Mouse (Mus musculus) thymus, postnatal 0 days (tissue): ENCODE results near the gene Gm20388. TPM values are rescaled to one million over a fixed set of nuclear protein-coding genes. Genes with fewer than 3 reads are reported as not detected.

ENCODE experiments used
- DNase-seq: peaks from one replicate; pipeline ENCODE4 v3.0.0-alpha.2; 2015; ENCODE audit warnings: low spot score
- polyA plus RNA-seq: library from polyadenylated mRNA; unstranded; fragments of >200 nt; fragmentation: Nextera tagmentation; extraction: Ambion mirVana; gene quantifications from 2 replicates; pipeline ENCODE4 v1.2.1, GENCODE M21; 2015

The Gm20388 gene
- polyA plus RNA-seq, 1 experiment from 2014 or later = not detected

DNA sequence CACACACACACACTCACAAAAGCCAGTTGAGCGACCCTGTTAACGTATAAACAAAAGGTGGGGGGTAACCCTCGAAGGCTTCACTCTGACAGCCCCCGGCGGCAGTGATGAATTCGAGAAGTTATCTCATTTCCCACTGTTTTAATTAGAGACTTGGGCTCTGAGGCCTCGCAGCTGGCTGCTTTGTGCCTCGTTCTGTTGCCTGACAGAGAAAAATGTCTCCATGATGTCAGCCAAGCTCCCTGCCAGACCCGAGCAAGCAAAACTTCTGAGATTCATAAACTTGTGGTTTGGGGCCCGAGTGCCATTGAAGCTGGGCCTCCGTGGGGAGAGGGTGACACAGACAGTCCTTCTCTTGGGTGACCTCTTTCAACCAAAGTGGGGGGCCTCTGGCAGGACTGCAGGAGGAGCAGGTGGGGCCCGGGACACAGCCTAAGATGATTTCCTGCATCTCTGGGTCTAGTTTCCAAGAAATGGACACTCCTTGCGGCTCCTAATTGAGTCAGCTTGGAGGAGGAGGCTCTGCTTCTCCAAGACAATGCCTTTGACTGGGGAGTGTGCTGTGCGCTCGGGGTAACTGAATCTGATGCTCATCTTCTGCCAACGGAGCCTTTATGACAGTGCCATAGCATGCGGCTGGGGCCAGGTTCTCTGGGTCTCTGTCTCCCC is 1092.4 kb downstream of the Gm20388 start:
- DNase-seq = no peak

DNA sequence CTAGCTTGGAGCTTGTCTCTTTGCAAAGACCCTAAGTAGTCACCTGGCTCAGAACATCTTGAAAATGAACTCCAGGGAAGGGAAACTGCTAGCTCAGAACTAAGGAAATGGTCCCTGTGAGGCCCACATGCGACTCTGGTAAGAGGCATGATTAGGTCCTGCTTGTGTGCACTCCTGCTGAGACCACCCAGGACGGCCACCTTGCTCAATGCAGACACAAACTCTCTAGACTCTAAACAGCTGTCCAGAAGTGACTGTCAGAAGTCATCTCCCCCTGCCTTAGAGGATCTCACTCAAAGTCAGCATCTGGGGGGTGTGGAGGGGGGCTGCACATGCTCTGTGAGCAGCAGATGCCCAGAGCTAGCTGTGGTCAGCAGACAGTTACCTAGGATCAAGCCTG is 1093.0 kb downstream of the Gm20388 start:
- DNase-seq = no peak

DNA sequence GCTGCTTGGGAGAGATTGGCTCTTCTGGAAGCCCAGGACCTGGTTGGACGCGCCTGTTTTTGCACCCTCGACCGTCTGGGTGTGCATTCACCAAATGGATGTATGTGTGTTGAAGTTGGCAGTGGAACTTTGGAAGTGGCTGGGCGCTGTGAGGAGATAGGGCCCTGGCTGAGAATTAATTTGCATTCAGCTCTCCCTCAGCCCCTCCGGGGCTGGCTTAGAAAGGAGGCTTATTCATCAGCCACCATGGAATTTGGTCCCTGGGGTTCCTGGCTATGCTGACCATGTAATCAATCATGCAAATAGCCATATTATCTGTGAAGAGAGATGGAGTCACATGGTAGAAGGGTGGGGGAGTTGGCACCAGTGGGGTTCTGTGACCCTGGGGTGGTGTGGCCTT is 1102.7 kb downstream of the Gm20388 start:
- no peak for DNase-seq

DNA sequence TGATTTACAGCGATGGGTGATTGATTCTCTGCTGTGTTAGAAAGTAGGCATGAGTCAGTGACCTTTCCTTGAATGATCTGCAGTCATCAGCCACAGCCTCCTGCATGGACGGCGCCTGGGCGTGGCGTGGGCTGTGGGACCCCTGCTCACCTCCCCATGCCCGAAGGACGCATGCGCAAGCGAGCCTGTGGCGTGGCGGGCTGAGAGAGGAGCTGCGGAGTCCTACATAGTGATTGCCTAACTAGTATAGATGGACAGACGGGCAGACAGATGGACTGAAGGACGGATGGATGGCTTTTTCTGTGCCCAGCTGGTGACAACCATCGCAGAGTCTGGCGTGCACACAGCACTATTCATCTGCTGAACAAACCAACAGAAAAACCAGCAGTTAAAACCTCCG is 1106.0 kb downstream of the Gm20388 start:
- no peak for DNase-seq

DNA sequence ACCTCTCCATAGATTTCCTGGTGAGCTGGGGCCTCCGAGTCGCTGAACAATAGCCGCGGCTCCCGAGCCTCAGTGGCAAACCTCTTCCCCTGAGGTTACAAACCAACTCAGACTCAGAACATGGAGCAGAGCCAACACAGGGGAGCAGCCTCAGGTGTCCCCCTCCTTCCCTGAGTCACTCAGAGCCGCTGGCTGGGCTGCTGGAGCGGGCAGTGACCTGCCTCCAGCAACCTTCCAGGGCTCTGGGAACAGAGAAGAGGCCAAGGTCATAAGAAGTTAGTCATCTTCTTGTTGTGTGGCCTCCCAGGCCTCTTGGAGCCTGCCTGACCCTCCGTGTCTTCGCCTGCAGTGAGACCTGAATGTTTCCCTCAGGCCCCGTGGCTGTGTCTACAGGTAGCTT is 1107.6 kb downstream of the Gm20388 start:
- no peak for DNase-seq

DNA sequence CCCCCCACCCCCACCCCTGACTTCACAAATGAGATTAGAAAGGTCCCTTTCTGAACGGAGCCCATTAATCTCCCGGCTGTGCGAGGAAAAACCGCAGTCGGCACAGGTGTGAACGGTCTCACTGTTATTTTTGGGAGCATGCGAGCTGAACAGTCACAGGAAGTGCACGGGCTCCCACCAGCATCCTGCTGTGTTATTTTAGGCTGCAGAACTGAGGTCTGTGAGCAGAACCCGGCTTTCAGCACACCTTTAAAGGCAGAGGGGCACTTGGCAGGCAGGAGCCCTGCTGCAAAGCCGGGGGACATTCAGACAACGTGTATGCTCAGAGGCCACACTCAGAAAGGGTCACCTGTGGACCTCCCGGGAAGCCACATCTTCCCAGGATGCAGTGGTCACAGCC is 1110.8 kb downstream of the Gm20388 start:
- peak; percentile 78 for DNase-seq

DNA sequence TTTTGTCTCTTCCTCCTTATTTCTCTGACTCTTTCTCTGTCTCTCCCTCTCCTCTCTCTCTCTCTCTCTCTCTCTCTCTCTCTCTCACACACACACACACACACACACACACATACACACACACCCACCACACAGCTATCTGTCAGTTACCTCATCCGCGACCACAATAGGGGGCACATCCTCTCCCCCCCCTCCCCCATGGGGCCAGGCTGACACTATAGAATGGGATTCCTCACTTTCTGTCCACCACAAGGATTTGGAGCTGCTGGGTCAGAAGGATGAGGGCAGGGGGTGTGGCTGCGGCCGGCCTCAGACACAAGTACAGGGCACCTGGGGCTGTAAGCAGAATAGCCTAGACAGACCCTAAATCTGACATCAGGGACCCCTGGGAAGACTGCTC is 1112.4 kb downstream of the Gm20388 start:
- peak; percentile 62 for DNase-seq

DNA sequence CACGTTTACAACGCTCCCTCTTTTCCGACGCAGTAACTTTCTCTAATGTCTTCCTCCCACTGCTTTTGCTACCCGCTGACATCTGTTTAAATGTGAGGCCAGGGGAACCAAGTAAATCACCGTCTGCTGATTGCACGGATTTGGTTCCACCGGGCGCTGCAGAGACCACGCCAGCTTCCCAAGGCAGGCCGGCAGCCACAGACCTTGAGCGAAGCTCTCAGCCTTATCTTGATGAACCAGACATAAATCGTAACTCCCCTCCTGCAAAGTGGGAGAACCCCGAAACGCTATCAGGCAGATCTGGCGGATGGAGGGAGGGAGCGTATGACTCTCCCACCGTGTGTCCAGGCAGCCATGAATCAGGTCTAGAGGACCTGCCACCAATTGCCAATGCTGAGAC is 1113.1 kb downstream of the Gm20388 start:
- DNase-seq = no peak

DNA sequence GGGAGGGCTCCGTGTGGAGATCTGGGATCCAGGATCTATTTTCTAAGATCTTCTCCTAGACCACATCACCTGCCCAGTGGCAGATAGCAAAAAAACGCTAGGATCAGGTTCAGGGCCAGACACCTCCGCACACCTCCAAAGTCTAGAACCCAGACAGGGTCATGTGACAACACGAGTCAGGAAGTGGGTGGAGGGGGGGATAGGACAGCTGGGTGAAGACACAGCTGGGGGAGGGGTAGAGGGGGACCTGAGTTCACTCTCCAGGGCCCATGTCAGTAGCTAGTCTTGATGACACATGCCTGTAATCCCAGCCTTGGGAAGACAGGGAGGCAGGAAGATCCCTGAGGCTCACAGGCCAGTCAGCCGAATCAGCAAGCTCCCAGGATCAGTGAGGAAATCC is 1114.8 kb downstream of the Gm20388 start:
- DNase-seq = peak; percentile 77

DNA sequence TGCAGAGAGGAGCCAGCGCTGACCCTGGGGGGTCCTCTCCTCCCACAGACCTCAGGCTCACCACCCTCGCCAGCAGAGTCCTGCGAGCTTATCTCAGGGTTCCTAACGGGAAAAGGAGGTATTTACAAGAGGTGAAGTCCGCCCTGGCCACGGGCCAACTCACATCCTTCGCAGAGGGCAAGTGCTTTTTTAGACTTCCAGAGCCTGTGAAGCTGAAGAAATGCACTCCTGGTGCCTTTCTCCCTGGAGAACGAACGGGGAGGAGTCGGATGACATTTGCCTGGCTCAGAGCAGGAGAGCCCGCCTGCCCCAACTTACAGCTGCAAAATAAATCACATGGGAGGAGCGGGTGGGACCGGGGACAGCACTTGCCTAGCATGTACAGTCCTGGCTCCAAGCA is 1117.1 kb downstream of the Gm20388 start:
- no peak for DNase-seq

DNA sequence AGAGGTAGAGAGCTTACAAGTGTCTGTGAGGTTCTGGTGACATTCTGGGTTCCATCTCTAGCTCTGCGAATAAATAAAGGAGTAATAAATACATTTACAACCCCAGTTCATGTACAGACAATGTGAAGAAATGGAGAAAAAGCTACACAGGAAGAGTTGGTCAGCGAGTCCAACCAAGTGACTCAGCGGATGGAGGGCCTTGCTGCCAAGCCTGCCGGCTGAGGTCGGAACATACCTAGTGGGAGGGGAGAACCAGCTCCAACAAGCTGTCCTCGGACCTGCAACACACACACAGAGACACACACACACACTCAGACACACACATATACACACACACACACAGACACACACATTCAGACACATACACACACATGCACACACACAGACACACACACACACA is 1118.4 kb downstream of the Gm20388 start:
- DNase-seq = no peak

DNA sequence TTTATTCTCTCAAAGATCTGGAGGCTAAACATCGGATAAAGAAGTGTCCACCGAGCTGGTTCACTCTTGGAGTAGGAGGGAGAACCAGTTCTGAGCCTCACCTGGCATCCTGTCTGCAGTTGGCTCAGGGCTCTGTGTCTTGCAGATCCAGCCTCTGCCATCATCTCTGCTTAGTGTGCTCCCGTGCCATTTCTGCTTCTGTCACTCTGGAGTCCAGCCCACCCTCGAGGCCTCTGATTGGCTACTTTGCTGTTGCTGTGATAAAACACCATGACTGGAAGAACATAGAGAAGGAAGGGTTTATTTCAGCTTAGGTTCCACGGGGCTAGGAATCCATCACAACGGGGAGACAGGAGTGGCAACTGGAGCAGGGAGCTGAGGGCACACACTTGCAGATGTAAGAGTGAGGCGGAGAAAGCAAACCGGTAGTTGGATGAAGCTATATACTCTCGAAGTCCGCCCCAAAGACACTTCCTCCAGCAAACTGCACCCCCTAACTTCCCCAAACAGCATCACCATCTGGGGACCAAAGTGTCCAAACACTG is 1119.9 kb downstream of the Gm20388 start:
- peak; percentile 40 for DNase-seq

DNA sequence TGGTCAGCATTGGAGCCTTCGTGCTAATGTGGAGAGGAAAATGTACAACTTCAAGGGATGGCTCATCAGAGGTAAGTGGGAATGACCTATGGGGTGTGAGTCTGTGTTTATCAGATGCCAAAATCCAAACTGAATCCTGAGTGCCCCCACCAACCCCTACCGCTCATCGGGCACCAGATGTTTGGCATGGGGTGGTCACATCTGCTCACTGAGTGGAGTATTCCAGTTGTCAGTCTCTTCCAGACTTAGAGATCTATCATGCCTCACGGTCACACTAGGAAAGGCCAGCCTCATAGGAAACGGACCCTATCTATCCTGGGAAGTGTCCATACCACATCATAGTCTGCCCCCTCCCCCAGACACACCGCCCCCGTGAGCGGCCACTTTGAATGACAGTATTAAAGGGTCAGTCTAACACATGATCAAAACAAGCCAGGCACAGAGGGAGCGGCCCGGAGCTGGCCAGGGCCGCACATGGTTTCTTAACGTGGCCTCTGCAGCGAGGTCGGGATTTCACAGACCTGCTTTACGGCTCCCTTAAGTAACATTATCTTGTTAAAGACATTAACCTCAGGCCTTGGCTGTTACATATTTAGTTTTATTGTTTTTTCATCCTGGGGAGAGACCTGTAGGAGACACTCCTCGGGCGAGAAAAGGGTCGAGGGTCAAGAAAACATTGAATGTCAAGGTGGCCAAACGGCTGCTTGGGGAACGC is 1122.8 kb downstream of the Gm20388 start:
- DNase-seq = no peak

DNA sequence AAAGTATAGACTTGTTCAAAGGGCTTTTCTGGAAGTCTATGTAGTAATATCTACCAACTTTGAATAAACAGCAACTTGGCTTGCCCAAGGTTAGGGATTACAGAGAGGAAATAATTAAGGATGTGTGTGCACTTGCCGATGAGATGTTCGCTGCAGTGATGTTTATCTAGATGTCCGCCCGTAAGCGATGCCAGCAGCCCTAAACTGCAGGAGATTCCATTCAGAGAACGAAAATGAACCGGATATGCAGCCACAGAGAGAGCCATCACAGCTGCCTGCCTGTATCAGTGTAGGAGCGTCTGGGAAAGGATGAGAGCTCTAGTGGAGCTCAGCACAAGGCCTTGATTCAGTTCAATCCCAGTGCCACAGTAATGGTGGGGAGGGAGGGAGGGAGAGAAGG is 1125.0 kb downstream of the Gm20388 start:
- DNase-seq = no peak

DNA sequence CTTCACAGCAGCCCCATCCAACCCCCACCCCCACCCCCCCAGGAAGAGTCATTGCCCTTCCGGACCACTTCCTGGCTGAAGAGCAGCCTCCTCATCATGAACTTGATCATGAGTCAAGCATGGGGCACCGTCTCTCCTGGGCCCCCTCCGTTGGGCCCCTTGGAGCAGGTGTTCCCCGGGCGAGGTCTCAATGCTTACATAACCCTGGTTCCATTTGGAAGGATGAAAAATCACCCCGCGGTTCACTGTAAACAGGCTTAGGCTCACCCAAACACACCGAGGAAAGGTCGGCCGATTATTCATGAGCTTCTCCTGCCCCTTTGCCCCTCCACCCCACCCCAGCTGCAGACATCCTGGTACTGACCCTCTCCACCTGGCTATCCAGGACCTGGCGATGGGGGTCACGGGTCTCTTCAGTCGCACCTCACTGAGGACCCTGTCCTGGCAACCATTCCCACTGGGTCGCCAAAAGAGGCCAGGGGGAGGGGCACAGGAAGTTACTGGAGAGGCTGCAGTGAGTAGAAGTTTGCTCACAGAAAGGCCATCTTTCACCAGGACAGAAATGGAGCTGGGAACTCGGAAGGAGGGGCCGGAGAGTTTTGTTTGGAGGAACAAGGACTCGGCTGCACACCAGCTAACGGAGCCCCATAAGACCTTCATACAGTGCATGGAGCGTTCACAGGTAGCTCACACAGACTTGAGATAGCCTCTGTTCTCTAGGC is 1133.2 kb downstream of the Gm20388 start:
- no peak for DNase-seq

DNA sequence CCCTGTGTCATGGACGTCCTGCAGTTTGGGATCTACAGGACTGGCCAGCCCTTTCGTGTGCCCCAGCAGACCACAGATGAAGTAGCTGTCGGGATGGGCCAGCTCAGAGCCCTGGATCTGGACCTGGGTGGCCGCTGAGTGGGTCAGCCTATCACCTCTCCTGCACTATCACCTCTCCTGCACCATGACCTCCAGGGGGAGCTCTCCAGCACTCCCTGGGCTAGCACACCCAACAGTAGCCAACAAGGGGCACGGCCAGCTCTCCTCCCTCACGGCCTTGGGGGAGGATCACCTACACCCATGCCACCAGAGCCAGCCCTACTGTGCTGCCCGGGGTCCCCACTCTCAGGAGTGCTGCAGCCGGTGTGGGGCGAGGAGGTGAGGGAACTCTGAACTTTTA is 1136.8 kb downstream of the Gm20388 start:
- DNase-seq = peak; percentile 10

DNA sequence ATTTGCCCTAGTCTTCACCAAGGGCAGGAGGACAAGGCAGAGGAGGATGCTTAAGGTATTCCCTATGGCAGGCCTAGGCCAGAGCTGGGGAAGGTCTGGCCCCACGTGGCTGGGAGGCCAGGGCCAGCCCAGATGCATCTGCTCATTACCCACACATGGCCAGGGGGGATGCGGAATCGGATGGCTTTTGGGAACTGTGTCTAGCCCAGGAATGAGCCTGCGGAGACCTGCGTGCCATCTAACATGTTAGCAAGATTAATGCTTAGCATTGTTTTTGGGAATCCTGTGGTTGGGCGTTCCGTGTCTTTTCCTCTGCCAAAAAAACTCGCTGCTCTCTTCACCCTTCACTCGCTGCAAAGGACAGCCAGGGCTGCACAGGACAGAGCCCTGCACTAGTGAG is 1147.4 kb downstream of the Gm20388 start:
- DNase-seq = no peak

DNA sequence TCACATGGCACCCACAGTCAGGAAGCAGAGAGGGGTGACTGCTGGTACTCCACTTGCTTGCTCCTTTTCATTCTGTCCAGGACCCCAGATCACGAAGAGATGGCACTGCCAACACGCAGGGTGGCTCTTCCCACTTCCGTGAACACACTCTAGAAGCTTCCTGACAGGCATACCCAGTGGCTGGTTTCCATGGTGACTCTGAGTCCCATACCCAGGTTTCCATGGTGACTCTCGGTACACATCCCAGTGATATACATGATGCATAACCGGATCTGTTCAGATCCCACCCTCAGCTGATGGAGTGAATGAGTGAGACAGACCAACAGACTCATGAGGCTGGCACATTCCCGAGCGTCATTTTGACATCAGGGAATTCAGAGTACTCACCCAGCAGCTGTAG is 1148.5 kb downstream of the Gm20388 start:
- DNase-seq = no peak

DNA sequence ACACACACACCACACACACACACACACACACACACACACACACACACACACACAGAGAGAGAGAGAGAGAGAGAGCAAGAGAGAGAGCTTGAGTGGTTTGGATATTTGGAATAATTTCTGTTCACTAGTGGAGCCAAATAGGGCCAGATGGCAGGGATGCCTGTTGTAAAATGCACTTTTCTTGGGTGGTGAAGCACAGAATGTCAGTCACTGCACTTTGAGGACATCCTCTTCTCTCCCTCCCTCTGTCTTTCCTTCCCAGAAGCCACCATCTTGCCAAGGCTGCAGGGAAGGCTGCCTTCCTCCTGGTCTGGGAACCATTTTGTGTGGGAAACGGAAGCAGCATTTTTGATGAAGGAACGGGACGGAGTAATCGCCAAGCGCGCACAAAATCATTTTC is 1151.9 kb downstream of the Gm20388 start:
- DNase-seq = no peak

DNA sequence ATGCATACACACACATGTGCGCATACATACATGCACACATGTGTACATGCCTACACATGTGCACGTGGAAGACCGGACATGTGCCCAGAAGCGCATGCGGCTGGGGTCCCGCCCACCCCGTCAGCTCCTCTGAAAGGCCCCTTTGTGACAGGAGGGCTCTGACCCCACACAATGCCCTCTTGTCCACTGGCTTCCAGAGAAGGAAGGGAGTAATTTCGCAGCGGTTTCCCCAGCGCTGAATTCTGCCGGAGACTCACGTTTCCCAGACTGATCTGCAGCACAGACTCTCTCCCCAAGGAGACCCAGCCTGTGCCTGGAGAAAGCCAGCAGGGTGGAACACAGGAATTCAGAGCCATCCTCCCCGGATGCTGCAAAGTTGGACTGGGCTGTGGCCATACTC is 1153.0 kb downstream of the Gm20388 start:
- no peak for DNase-seq

DNA sequence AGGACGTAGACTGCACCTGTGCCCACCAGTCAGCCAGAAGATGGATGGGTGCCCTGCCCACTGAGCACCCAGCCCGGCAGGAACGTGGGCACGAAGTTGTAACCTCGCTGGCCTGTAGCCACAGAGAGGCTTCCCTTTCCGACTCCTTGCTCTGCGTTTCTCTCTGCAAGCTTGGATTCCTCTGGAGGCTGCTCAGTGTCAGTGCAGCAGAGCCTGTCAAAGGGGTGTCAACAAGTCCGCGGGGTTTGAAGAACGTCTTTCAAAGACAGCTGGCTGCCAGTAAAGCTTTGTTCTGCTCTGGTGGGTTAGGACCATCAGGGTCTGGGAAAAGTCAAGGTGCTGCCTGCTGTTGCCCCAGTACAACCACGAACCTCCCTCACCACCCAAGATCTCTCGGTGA is 1160.8 kb downstream of the Gm20388 start:
- no peak for DNase-seq

DNA sequence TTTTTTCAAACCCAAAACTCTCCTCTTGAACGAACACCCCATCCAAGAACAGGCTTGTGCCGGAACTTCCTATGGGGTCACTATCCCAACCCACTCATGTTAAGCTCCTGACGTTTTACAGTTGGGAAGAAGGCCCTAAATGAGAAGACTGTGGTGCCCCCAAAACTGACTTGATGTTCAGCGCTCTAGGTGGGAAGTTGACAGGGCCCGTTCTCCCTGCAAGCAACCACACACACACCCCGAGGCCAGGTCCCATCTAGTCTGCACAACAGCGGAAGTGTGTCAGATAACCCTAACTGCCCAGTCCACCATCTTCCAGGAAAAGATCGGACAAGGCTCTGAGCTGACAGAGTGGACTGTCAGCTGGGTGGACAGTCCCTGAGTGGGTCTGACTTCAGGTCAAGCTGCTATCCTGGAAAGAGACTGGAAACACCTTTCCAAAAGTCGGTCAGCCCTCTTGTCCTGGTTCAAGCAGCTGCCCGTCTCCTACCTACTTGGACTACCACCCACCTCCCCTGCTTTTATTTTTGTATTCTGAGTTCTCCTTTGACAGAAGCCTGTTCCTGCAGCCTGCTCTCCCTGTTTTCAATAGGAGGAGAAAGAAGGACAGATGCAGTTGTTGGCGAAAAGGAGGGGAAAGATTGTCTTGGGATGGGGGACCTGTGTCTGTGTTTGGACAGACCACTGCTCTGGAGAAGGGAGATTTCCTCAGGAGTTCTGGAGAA is 1161.9 kb downstream of the Gm20388 start:
- DNase-seq = no peak
